Mouse (Mus musculus) megakaryocyte-erythroid progenitor cell, adult 5 weeks (primary cell): ENCODE data around the gene Rbms2. TPM values are rescaled to one million over a fixed set of nuclear protein-coding genes. Genes with fewer than 3 reads are reported as not detected.

Source experiments
- polyA plus RNA-seq: library from polyadenylated mRNA; stranded (reverse); fragments of >175 nt; gene quantifications from 2 replicates; pipeline ENCODE4 v1.2.3, GENCODE M21; 2012

Gene Rbms2
- 6.4 and 7.7 TPM in 2 replicates for polyA plus RNA-seq

DNA sequence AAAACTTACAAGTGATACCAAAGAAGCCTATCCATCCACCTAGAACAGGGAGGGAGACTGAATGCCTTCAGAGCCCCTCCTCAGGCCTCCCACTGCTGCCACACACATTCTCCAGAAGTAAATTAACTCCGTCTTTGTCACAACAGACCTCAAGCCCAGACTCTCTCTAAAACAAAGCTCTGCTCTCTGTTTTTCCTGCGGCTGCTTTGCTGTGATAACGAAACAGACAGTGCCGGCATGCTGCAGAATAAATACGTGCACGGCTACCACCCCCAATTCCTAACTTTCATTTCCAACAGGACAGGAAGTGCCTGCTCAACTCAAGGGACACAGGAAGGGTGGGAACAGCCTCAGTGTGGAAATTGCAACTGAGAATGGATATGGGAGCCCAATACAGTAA lies at the start of gene Rbms2:
Gene Rbms2, minus strand, starts transcription at position 309 of the 400 bp plus-strand sequence.

DNA sequence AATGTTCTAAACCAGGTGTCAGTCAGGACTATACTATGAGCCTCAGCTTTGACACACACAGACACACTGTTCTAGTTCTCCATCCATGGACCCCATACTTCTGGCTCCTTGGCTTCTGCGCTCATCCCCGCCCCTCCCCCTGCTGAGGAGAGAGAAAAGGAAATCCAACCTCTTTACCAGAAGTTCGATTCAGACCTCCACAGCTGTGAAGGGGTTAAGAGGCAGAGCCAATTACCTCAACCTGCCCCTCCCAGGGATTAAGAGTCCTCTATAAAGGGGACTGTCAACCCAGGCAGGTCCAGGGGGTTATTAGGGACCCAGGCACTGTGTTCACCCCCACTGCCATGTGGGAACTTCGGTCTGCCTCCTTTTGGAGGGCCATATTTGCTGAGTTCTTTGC lies 45.4 kb upstream of the Rbms2 start, which contains the start of gene Mip:
Gene Mip, plus strand, starts transcription at position 301 of the 400 bp plus-strand sequence.

DNA sequence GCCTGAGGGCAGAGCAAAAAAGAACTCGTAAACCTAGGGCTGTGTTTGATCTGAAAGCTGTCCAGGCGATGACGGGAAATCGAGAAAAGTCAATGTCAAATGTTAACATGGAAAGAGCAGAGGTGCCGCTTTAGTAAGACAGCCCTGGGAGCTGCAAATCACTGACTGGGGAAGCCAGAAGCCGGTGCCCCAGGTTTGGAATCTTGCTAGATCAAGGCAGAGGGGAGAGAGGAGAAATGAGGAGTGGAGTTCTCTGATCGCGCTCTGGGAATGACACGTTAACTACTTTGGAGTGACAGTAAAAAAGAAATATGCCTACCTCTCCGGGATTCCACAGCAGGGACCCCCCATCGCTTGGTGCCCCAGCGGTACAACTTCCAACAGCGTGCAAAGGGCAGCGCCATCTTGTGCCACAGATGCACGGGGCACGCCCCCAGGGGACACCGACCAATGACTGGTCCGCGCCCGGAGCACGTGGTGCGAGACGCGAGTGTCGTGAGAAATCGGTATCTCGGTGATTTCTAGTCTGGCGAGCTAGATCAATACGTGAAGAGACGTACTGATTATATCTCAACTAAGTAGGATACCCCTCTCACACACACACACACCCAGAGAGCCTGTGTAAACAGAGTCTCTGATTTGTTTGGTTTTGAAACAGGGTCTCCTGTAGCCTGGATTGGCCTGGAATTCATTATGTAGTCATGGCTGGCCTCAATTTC lies 31.5 kb upstream of the Rbms2 start, which contains the start of gene Spryd4:
Gene Spryd4, minus strand, starts transcription at position 418 of the 719 bp plus-strand sequence.

DNA sequence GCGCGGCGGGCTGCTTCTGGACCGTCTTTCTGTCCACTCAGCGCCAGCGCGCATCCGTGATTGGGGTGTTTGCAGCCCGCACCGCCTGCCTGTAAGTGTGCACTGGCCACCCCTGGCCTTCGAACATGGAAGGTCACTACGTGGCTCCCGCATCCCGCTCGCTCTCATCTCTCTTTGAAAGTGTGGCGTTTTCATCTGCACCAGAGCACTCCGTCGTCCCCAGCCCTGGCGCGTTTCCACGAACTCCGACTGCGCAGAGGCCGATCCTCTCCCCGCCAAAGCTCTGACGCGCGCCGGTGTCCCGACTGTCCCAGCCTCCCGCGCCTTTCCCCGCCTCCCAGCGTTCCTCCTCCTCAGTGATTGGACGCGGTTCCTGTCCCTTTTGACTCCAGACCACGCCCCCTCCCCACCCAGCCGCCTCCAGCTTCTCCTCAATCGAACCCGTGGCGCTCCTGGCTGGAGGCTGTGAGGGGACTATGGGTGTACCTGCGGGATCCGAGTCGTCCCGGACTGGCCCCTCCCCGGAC lies 14.0 kb upstream of the Rbms2 start, which contains the start of gene Gls2:
Gene Gls2, plus strand, starts transcription at position 434 of the 527 bp plus-strand sequence.

DNA sequence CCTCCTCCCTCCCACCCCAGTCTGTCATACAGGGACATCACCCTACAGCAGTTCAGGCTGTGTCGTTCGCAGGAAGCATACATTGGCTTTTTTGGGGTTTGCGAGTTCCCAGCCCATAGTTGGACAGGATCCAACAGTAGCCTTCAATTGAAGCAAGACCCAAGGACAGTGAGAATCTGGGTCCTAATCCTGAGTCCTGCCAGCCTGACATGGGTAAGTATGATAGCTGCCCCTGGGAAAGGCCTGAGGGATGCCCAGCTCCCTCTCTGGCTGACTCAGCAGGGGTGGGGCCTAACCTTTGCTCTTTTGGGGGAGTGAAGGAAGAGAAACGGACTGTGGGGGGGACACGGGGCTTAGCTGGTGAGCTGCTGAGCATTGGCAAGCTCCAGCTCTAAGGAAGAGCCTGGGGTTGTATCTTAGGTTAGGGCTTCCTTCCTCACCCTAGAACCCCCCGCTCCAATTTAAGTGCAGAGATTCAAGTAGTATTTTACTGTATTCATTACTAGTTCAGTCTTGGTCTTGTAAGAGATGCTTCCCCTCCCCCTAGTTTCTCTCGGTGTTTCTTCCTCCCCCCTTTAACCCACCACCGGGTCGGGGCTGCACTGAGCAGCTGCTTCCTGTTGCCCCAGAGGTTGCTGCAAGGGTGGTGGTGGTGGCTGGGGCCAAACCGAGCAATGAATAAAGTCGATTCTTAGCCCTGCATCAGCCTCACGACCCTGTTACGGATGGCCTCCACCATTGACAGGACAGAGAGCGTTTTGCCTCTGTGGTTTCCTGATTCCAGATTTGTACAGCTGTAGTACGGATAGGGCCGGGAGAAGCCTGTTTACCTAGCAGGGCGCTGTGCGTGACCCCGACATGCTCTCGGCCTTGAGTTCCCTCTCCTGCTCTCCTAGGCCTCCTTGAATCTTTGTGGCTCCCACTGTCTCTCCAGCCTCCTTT lies 88.3 kb downstream of the Rbms2 start, which contains the start of gene Baz2a:
Gene Baz2a, plus strand, starts transcription at position 14 of the 942 bp plus-strand sequence.

DNA sequence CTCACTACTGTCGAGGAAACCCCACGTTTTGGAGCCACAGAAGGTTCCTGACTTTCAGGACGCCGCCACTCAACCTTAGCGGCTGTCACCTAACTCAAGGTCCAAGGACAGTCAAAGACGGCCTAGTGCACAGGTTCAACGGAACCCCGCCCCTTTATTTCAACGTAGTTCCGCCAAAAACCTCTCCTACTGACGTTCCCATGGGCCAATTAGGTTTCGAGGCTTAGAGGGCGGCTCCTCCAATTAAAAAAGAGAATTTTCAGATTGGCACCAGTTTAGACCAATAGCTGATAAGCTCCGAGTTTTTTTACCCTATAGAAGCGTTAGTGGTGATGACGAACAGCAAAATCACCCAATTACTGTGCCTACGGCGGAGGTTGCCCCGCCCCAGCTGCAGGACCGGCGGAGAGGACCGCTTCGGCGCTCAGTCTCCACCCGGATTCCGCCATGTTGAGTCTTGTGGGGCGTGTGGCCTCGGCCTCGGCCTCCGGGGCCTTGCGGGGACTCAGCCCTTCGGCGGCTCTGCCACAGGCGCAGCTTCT lies 97.1 kb downstream of the Rbms2 start, which contains the start of gene Atp5b:
Gene Atp5b, plus strand, starts transcription at position 394 of the 542 bp plus-strand sequence.

Other genes starting within 250 kb of the Rbms2 start
- gene Hsd17b6, start 172.7 kb downstream of the Rbms2 start, polyA plus RNA-seq = not detected in 2 replicates
- 4.3 and 6.6 TPM in 2 replicates for gene Prim1, start 165.1 kb downstream of the Rbms2 start, polyA plus RNA-seq
- 157 and 192 TPM in 2 replicates for gene Naca, start 144.7 kb downstream of the Rbms2 start, polyA plus RNA-seq
- 176 and 198 TPM in 2 replicates for gene Ptges3, start 121.3 kb downstream of the Rbms2 start, polyA plus RNA-seq
- gene Atp5b, start 97.0 kb downstream of the Rbms2 start, polyA plus RNA-seq = 1,291 and 1,395 TPM in 2 replicates
- 22.0 and 31.0 TPM in 2 replicates for gene Baz2a, start 88.7 kb downstream of the Rbms2 start, polyA plus RNA-seq
- gene Gls2, start 14.2 kb upstream of the Rbms2 start, polyA plus RNA-seq = 1.2 and 2.4 TPM in 2 replicates
- 2.2 and 3.2 TPM in 2 replicates for gene Spryd4, start 31.5 kb upstream of the Rbms2 start, polyA plus RNA-seq
- gene Mip, start 45.5 kb upstream of the Rbms2 start, polyA plus RNA-seq = 0.21 and 0.27 TPM in 2 replicates
- gene Timeless, start 51.8 kb upstream of the Rbms2 start, polyA plus RNA-seq = 37.8 and 58.1 TPM in 2 replicates
- gene Apon, start 73.8 kb upstream of the Rbms2 start, polyA plus RNA-seq = 0.14 and 0.30 TPM in 2 replicates
- gene Apof, start 88.4 kb upstream of the Rbms2 start, polyA plus RNA-seq = 0.05 and 0.19 TPM in 2 replicates
- 17.2 and 18.9 TPM in 2 replicates for gene Stat2, start 90.3 kb upstream of the Rbms2 start, polyA plus RNA-seq
- gene Il23a, start 118.5 kb upstream of the Rbms2 start, polyA plus RNA-seq = 0.32 and 0.37 TPM in 2 replicates
- gene Pan2, start 123.0 kb upstream of the Rbms2 start, polyA plus RNA-seq = 4.0 and 4.9 TPM in 2 replicates
- gene Cnpy2, start 142.2 kb upstream of the Rbms2 start, polyA plus RNA-seq = 92.5 and 111 TPM in 2 replicates
- 29.3 and 29.5 TPM in 2 replicates for gene Cs, start 157.4 kb upstream of the Rbms2 start, polyA plus RNA-seq
- 8.1 TPM in 2 replicates for gene Coq10a, start 188.7 kb upstream of the Rbms2 start, polyA plus RNA-seq
- 65.0 and 67.0 TPM in 2 replicates for gene Ankrd52, start 196.8 kb upstream of the Rbms2 start, polyA plus RNA-seq
- gene Slc39a5, start 220.9 kb upstream of the Rbms2 start, polyA plus RNA-seq = 0.05 TPM in 1 of 2 replicates, not detected in the other
- 201 and 217 TPM in 2 replicates for gene Nabp2, start 231.2 kb upstream of the Rbms2 start, polyA plus RNA-seq
- 15.5 and 16.3 TPM in 2 replicates for gene Rnf41, start 231.4 kb upstream of the Rbms2 start, polyA plus RNA-seq